ENCODE assay signal across 20 mouse cellular contexts in the genomic region with DNA sequence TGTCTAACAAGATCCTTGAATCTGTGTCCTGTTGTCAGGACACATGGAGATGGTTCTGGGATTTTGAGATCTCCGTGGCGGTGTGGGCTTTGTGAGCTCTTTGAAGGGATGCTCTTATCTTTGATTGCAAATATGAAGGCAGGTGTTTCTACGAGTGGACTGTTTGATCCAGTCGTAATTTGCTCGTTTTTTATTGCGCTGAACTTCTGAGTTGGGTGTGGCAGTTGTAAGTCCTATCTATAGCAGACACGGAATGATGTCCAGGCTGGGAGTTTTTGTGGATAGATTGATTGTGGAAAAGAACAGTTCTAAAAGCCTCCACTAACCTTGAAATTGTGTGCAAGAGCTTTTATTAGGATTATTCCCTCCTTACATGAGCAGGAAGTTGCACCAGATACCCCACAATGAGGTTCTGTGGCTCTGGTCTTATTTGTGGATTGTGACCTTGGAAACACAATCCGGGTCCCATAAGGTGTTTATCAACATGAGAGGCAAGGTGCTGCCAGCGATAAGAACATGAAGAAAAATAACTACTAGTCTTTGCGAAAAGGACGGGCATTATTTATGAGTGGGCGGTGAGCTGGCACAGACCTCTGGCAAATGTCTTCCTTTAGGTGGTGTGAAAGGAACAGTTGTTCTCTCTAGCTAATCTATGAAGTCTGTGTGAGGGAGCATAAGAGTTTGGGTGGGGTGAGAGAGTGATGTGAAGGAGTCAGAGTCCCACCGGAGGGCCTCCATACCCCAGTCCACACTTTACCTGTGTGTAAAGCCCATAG.
DNase-seq lines count a peak whose midpoint lies in the region; ATAC-seq and TF ChIP-seq lines count a peak whose summit lies in the region.
"Had no signal": no experiment of that assay in that cellular context is flagged by ENCODE, and none has a peak within 500 bp of the region (broad histone marks: within the 10 kb centered on the region; RNA-seq: fewer than 3 reads in every experiment).

No protein-coding gene starts in this region.

- peak overlapping the region; percentile 21; the same call in 1 of the 2 replicates for H3K27ac ChIP-seq in heart, embryonic 13.5 days (replicated peaks)
- H3K27ac ChIP-seq in liver, embryonic 16.5 days (ENCODE audit: low read length), result no peak overlapping the region
- H3K27ac ChIP-seq in liver, postnatal 0 days (ENCODE audit: low read depth), result no peak overlapping the region
- H3K27ac ChIP-seq in limb, embryonic 12.5 days, result 0 out of 2 replicates have a peak overlapping the region, but pooled peaks have one; percentile 97
- H3K27ac ChIP-seq: forebrain, embryonic 13.5 days; hindbrain, embryonic 14.5 days; midbrain, embryonic 13.5 days; neural tube, embryonic 15.5 days had no signal

- no peak for TF ChIP-seq EP300 in liver, postnatal 0 days (IDR thresholded peaks at IDR 0.05; ENCODE audit: low read depth)

- H3K9ac ChIP-seq in heart, embryonic 13.5 days, result no peak overlapping the region
- H3K9ac ChIP-seq in liver, embryonic 16.5 days (ENCODE audit: low read depth, low read length), result no peak overlapping the region
- no peak overlapping the region for H3K9ac ChIP-seq in liver, postnatal 0 days (replicated peaks)
- H3K9ac ChIP-seq in limb, embryonic 12.5 days (replicated peaks), result no peak overlapping the region
- H3K9ac ChIP-seq: forebrain, embryonic 13.5 days; hindbrain, embryonic 14.5 days; midbrain, embryonic 13.5 days; neural tube, embryonic 15.5 days had no signal

- peaks cover 60% of the 10 kb centered on the region for H3K4me1 ChIP-seq in heart, embryonic 13.5 days
- H3K4me1 ChIP-seq in liver, embryonic 16.5 days (ENCODE audit: control insufficient read depth, low read depth, low read length), result peaks cover 6% of the 10 kb centered on the region
- H3K4me1 ChIP-seq in liver, postnatal 0 days (ENCODE audit: insufficient read depth), result peaks cover 8% of the 10 kb centered on the region; the same call in 1 of the 2 replicates
- H3K4me1 ChIP-seq in limb, embryonic 12.5 days (replicated peaks), result peaks cover 66% of the 10 kb centered on the region

- DNase-seq in heart, postnatal 14 days, result no peak
- DNase-seq in liver, postnatal 0 days, result no peak
- no peak for DNase-seq in cerebellum, adult 11-12 months
- no peak for DNase-seq in natural killer cell, adult 2 months (ENCODE audit: low spot score in 2 of 2)
- DNase-seq: adrenal gland, postnatal 25 days; cerebellum, postnatal 10 days; kidney, adult 18-20 months; kidney, postnatal 25 days; lung, adult 2 months; lung, postnatal 4 days; retina, postnatal 1 day; right cerebral cortex, postnatal 4 days; thymus, postnatal 25 days had no signal

- no peak for TF ChIP-seq CTCF in liver, postnatal 0 days (IDR thresholded peaks at IDR 0.05; ENCODE audit: low read depth)

- intact Hi-C loops in heart, postnatal 14 days (cut with DNase I), result no loop called here

- no peak overlapping the region for H3K4me3 ChIP-seq in heart, embryonic 13.5 days
- H3K4me3 ChIP-seq in liver, embryonic 16.5 days (ENCODE audit: low read depth, low read length), result no peak overlapping the region
- H3K4me3 ChIP-seq in liver, postnatal 0 days (ENCODE audit: low read depth, low read length), result no peak overlapping the region
- no peak overlapping the region for H3K4me3 ChIP-seq in limb, embryonic 12.5 days (replicated peaks)
- H3K4me3 ChIP-seq: forebrain, embryonic 13.5 days; midbrain, embryonic 13.5 days; neural tube, embryonic 15.5 days had no signal

- 65% methylated on average over 13 of the region's 13 CpGs for WGBS in heart, embryonic 13.5 days
- 59% methylated on average over 13 of the region's 13 CpGs for WGBS in liver, embryonic 16.5 days (ENCODE audit: insufficient replicate concordance)
- WGBS in liver, postnatal 0 days (ENCODE audit: insufficient replicate concordance), result 71% methylated on average over 13 of the region's 13 CpGs
- 71% methylated on average over 13 of the region's 13 CpGs for WGBS in limb, embryonic 12.5 days

- H3K27me3 ChIP-seq in heart, embryonic 13.5 days (replicated peaks), result no peaks in the 10 kb centered on the region
- H3K27me3 ChIP-seq in liver, embryonic 16.5 days (ENCODE audit: control insufficient read depth, insufficient read depth, low read depth, low read length), result no peaks in the 10 kb centered on the region
- H3K27me3 ChIP-seq in liver, postnatal 0 days (ENCODE audit: insufficient read depth, low read length), result no peaks in the 10 kb centered on the region
- no peaks in the 10 kb centered on the region for H3K27me3 ChIP-seq in limb, embryonic 12.5 days
- H3K27me3 ChIP-seq: forebrain, embryonic 13.5 days; midbrain, embryonic 13.5 days; neural tube, embryonic 15.5 days had no signal

- H3K36me3 ChIP-seq in heart, embryonic 13.5 days, result peaks cover 17% of the 10 kb centered on the region
- no peaks in the 10 kb centered on the region for H3K36me3 ChIP-seq in liver, embryonic 16.5 days (ENCODE audit: control insufficient read depth, insufficient read depth)
- H3K36me3 ChIP-seq in liver, postnatal 0 days (replicated peaks; ENCODE audit: insufficient read depth, low read length), result 0 out of 2 replicates have a peak, but pooled peaks cover 3% of the 10 kb centered on the region
- peaks cover 23% of the 10 kb centered on the region for H3K36me3 ChIP-seq in limb, embryonic 12.5 days

- no peak overlapping the region for H3K4me2 ChIP-seq in heart, embryonic 13.5 days
- no peak overlapping the region for H3K4me2 ChIP-seq in liver, embryonic 16.5 days (ENCODE audit: low read depth, low read length)
- no peak overlapping the region for H3K4me2 ChIP-seq in liver, postnatal 0 days (ENCODE audit: low read depth, low read length)
- H3K4me2 ChIP-seq in limb, embryonic 12.5 days, result no peak overlapping the region
- H3K4me2 ChIP-seq: forebrain, embryonic 13.5 days; hindbrain, embryonic 14.5 days; midbrain, embryonic 13.5 days; neural tube, embryonic 15.5 days had no signal

- no peak for ATAC-seq in heart, embryonic 13.5 days (ENCODE audit: extremely low read depth, insufficient number of reproducible peaks, low FRiP score, low TSS enrichment)
- ATAC-seq in liver, embryonic 16.5 days (ENCODE audit: low read depth), result peak; percentile 53; the same call in 1 of the 2 replicates
- ATAC-seq in liver, postnatal 0 days, result no peak
- ATAC-seq in limb, embryonic 12.5 days (ENCODE audit: insufficient number of reproducible peaks, insufficient read depth, low FRiP score, low TSS enrichment, low read depth), result no peak
- ATAC-seq: forebrain, embryonic 13.5 days; midbrain, embryonic 13.5 days had no signal

- H3K9me3 ChIP-seq in heart, embryonic 13.5 days, result no peaks in the 10 kb centered on the region
- no peaks in the 10 kb centered on the region for H3K9me3 ChIP-seq in liver, embryonic 16.5 days (replicated peaks; ENCODE audit: control insufficient read depth, low read length)
- H3K9me3 ChIP-seq in liver, postnatal 0 days (ENCODE audit: low read length), result no peaks in the 10 kb centered on the region
- H3K9me3 ChIP-seq in limb, embryonic 12.5 days, result no peaks in the 10 kb centered on the region
- H3K9me3 ChIP-seq: forebrain, embryonic 13.5 days; midbrain, embryonic 13.5 days; neural tube, embryonic 15.5 days had no signal

Comparison
In these comparisons a context has a peak if more than half of its experiments do, and no peak if none do; other contexts are left out.
1. H3K27ac ChIP-seq: peak in heart, embryonic 13.5 days (single experiment) and limb, embryonic 12.5 days (single experiment); none in liver, embryonic 16.5 days (single experiment) and liver, postnatal 0 days (single experiment).